Mouse (Mus musculus): Measurements from ENCODE around the gene Gpatch1. TPM values are rescaled to one million over a fixed set of nuclear protein-coding genes. Genes with fewer than 3 reads are reported as not detected.

Gene Gpatch1
- polyA plus RNA-seq, 1 experiment from 2014 or later = 17.5 TPM

GRCm38 (mm10) chr7:35233861-35234260 lies 84.4 kb downstream of the Gpatch1 start:
- H3K9ac ChIP-seq (ENCODE audit: low read depth, low read length) = peak overlapping the region; percentile 79
- no peaks in the 10 kb centered on the region for H3K36me3 ChIP-seq (ENCODE audit: control insufficient read depth, insufficient read depth, low read length)
- peak overlapping the region; percentile 65 for H3K4me3 ChIP-seq (ENCODE audit: low read length)
- no peak for ATAC-seq
- peak overlapping the region; percentile 96 for H3K27ac ChIP-seq (ENCODE audit: low read depth, low read length)
- H3K9me3 ChIP-seq (ENCODE audit: control insufficient read depth, low read length) = peaks cover 4% of the 10 kb centered on the region; the same call in 1 of the 2 replicates
- H3K4me1 ChIP-seq (ENCODE audit: control insufficient read depth, insufficient read depth, low read depth, low read length) = peaks cover 5% of the 10 kb centered on the region
- no peaks in the 10 kb centered on the region for H3K27me3 ChIP-seq (replicated peaks; ENCODE audit: control insufficient read depth, insufficient read depth, low read length)
- peak overlapping the region; percentile 62 for H3K4me2 ChIP-seq (ENCODE audit: low read length)
- WGBS = 43% methylated on average over 12 of the region's 12 CpGs

- peaks cover 5% of the 10 kb centered on the region for H3K4me1 ChIP-seq (ENCODE audit: control insufficient read depth, insufficient read depth, low read depth, low read length)
Measured at GRCm38 (mm10) chr7:35232796-35233455, 85.3 kb downstream of the Gpatch1 start.

GRCm38 (mm10) chr7:35230333-35230732 lies 87.9 kb downstream of the Gpatch1 start:
- no peaks in the 10 kb centered on the region for H3K36me3 ChIP-seq (ENCODE audit: control insufficient read depth, insufficient read depth, low read length)
- H3K9me3 ChIP-seq (ENCODE audit: control insufficient read depth, low read length) = peaks cover 4% of the 10 kb centered on the region; the same call in 1 of the 2 replicates
- H3K4me1 ChIP-seq (ENCODE audit: control insufficient read depth, insufficient read depth, low read depth, low read length) = no peaks in the 10 kb centered on the region
- no peaks in the 10 kb centered on the region for H3K27me3 ChIP-seq (replicated peaks; ENCODE audit: control insufficient read depth, insufficient read depth, low read length)
- no peak overlapping the region for H3K4me3 ChIP-seq (ENCODE audit: low read length)
- no peak for ATAC-seq
- H3K27ac ChIP-seq (ENCODE audit: low read depth, low read length) = no peak overlapping the region
- no peak overlapping the region for H3K9ac ChIP-seq (ENCODE audit: low read depth, low read length)
- H3K4me2 ChIP-seq (ENCODE audit: low read length) = no peak overlapping the region
- WGBS = 63% methylated on average over 3 of the region's 3 CpGs

More at GRCm38 (mm10) chr7:35232796-35233455, 85.3 kb downstream of the Gpatch1 start:
- ATAC-seq = no peak
- H3K4me3 ChIP-seq (ENCODE audit: low read length) = no peak overlapping the region
- no peaks in the 10 kb centered on the region for H3K36me3 ChIP-seq (ENCODE audit: control insufficient read depth, insufficient read depth, low read length)
- H3K27me3 ChIP-seq (replicated peaks; ENCODE audit: control insufficient read depth, insufficient read depth, low read length) = no peaks in the 10 kb centered on the region
- peaks cover 4% of the 10 kb centered on the region; the same call in 1 of the 2 replicates for H3K9me3 ChIP-seq (ENCODE audit: control insufficient read depth, low read length)
- 38% methylated on average over 12 of the region's 13 CpGs for WGBS
- no peak overlapping the region for H3K4me2 ChIP-seq (ENCODE audit: low read length)
- no peak overlapping the region for H3K9ac ChIP-seq (ENCODE audit: low read depth, low read length)
- no peak overlapping the region for H3K27ac ChIP-seq (ENCODE audit: low read depth, low read length)

Other genes with a start within 250 kb of the Gpatch1 start
- 0.75 and 0.86 TPM in 2 replicates for gene Cebpa, start 199.1 kb downstream of the Gpatch1 start, polyA plus RNA-seq (2015; fragmentation: Nextera tagmentation; extraction: Ambion mirVana)
- gene Slc7a10, start 132.1 kb downstream of the Gpatch1 start, polyA plus RNA-seq (2015; fragmentation: Nextera tagmentation; extraction: Ambion mirVana) = 32.7 and 45.2 TPM in 2 replicates
- 25.1 and 25.5 TPM in 2 replicates for gene Lrp3, start 102.9 kb downstream of the Gpatch1 start, polyA plus RNA-seq (2015; fragmentation: Nextera tagmentation; extraction: Ambion mirVana)
- 3.3 and 3.9 TPM in 2 replicates for gene Rhpn2, start 15.7 kb upstream of the Gpatch1 start, polyA plus RNA-seq (2015; fragmentation: Nextera tagmentation; extraction: Ambion mirVana)
- 14.9 and 15.1 TPM in 2 replicates for gene Faap24, start 78.4 kb upstream of the Gpatch1 start, polyA plus RNA-seq (2015; fragmentation: Nextera tagmentation; extraction: Ambion mirVana)
- gene Cep89, start 78.6 kb upstream of the Gpatch1 start, polyA plus RNA-seq (2015; fragmentation: Nextera tagmentation; extraction: Ambion mirVana) = 30.5 and 32.5 TPM in 2 replicates
- gene Slc7a9, start 130.4 kb upstream of the Gpatch1 start, polyA plus RNA-seq (2015; fragmentation: Nextera tagmentation; extraction: Ambion mirVana) = 0.17 and 0.20 TPM in 2 replicates
- gene Tdrd12, start 219.3 kb upstream of the Gpatch1 start, polyA plus RNA-seq (2015; fragmentation: Nextera tagmentation; extraction: Ambion mirVana) = 0.62 and 0.81 TPM in 2 replicates
- 112 and 129 TPM in 2 replicates for gene Nudt19, start 237.9 kb upstream of the Gpatch1 start, polyA plus RNA-seq (2015; fragmentation: Nextera tagmentation; extraction: Ambion mirVana)